Mouse (Mus musculus): ENCODE data around the gene Fmod.

Fmod gene

DNA sequence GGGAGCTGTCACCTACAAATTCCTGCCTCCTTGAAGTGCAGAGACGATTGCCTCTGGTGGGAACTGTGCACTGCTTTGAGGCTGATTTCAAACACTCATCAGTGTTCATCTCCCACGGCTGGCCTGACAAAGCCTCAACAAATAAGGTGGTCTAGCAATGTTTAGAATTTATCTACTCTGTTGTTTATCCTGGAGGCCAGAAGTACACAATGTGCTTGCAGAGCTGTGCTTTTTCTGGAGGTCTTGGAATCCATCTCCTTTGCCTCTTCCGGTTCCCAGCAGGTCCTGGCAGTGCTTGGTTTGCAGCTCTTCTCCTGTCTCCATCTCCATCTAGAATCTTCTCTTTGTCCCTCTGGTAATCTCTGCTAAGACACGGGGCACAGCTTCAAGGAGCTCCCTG, 19.2 kb downstream of the Fmod start:
- DNase-seq (ENCODE audit: low spot score): no peak

DNA sequence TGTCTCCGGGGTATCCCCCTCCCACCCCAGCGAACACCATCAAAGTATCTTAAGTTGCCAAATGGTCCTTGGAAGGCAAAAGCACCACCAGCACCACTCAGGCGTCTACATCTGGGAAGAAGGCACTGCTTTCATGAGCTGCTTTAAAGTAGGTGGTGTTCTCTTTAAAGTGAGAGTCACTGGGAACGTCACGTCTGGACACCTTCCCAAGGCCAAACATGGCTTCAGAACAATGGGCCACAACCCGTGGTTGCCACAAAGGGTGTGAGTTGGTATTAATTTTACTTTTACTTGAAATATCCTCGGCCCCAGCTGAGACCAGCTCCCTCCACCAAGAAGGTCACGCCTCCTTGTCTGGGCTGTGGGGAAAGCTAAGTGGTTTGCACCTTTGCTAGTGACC, 20.7 kb downstream of the Fmod start:
- no peak for DNase-seq (ENCODE audit: low spot score)

DNA sequence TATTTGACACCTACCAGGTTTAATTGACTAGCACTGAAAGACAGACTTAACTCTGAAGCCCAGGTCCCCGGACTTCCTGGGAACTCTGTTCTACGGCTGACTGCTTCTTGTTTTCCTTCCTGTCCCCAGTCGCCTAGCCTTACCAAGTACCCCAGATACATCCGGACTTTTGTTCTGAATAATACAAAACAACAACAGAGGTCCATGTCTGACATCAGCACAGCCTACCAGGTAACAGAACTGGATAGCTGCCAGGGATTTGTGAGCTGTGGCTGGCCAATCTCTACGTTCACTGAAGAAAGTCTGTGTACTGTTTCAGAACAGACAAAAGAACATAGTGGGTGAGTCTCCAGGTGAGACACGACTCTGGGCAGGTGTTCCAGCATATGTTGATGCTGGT, 21.8 kb downstream of the Fmod start:
- no peak for DNase-seq (ENCODE audit: low spot score)

DNA sequence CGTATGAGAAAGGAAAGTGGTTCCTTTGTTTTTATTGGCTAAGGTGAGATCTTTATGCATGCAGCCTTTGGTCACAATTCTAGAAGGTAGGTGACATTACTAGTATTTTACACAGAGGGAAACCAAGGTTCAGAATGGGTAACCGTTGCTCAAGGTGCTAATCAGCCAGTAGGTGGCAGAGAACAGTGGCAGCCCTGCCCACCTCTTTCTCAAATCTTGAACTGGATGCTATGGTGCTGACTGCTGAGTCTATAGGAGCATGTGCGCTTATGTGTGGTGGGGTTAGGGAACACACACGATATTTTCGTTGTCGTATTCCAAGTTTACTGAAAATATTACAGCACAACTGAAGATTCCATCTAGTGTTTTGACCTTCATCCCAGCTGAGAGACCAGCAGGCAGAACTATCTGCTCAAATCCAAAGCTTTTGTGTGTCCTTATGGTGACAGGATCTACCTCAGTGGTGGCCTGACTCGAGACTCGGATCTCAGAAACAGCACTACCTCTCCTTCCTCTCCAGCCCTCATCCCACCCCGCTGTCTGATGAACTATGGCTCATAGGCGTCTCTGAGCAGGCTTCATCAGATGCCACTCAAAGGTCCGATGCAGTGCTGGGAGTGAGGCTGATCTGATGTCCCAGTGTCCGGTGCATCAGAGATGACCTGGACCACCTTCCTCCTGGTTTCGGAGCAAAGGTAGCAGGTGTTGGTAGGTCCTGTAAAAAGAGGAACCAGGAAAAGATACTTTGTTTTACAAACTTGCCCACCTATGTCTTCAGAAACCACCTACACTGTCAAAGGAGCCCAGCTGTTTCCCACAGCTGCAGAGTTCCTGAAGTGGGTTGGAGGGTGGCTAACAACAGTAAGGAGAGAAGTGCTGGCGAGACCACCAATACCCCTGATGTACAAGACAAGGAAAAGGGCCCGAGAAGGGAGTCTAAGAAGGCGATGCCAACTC, 23.0 kb downstream of the Fmod start:
- no peak for DNase-seq (ENCODE audit: low spot score)

DNA sequence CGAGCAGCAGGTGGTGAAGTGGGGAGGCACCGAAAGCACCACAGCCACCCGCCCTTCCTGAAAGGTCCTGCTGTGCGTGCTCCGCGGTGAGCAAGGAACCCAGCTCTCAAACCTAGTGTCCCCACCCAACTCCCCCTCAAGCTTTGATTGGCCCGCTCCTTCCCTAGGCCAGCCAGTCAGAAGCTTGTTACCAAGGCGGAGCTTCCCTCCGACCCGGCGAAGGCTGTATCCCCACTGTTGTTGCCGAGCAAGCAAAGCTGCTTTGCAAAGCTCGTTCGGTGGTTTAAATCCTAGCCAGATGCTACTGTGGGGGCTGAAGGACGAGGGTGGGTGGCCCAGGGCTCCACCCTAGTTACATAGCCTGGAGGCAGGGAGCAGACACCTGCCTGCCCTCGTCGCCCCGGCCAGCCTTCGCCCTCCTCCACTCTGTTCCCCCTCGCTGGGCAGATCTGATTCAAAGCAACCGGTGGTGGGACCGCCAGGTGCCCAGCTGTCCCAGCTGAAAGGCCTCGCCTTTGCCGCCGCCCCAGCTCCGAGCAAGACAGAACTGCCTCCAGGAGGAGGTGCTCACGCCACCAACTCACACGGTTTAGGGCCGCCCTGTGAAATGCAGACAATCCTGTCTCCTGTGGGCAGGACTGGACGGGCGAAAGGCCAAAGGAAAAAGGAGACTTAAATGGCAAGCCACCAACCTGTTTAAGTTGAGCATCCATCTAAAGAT, 24.0 kb downstream of the Fmod start:
- peak; percentile 88 for DNase-seq (ENCODE audit: low spot score)

DNA sequence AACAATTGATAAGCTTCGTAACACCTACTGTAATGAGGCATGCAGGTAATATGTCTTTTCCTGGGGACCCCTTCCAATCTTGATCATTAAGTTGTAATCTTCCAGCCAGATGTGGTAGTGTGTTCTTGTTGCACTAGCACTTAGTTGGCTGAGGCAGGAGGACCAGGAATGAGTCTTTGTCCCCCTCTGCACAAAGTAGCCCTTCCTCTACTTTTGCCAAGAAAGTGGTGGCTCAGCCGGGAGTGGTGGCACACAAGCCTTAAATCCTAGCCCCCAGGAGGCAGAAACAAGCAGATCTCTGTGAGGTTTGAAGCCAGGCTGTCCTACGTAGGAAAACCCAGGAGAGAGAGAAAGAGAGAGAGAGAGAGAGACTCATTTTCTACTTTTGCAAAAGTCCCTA, 24.9 kb downstream of the Fmod start:
- DNase-seq (ENCODE audit: low spot score): no peak

DNA sequence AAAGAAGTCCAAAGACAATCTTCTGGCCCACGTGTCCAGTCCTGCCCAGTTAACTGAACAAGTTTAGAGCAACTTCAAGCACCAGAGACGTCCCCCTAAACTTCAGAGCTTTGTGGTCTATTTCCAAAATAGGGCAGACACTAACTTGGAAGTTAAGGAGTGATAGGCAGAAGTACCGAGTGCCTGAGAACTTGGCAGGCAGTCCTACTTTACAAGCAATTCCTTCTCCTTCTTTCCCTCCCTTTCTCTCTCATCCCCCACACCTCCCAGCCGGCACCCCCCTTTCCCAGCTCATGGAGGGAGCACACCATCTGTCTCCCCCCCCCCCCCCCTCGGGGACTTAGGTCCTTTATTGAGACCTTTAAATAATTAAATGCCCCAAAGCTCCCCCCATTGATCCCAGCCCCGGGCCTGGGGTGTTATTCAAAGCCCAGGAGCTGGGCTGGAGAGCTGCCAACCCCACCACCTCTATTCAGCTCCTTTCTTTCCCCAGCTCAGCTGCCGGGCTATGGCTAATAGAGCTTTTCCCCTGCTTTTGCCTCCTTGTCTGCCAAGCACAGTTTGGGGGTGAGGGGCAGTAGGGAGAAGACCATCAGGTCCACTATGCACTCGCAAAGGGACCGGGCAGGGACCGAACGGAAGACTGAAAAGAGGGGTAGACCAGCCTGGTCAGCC, 25.5 kb downstream of the Fmod start:
- peak; percentile 75 for DNase-seq (ENCODE audit: low spot score)

DNA sequence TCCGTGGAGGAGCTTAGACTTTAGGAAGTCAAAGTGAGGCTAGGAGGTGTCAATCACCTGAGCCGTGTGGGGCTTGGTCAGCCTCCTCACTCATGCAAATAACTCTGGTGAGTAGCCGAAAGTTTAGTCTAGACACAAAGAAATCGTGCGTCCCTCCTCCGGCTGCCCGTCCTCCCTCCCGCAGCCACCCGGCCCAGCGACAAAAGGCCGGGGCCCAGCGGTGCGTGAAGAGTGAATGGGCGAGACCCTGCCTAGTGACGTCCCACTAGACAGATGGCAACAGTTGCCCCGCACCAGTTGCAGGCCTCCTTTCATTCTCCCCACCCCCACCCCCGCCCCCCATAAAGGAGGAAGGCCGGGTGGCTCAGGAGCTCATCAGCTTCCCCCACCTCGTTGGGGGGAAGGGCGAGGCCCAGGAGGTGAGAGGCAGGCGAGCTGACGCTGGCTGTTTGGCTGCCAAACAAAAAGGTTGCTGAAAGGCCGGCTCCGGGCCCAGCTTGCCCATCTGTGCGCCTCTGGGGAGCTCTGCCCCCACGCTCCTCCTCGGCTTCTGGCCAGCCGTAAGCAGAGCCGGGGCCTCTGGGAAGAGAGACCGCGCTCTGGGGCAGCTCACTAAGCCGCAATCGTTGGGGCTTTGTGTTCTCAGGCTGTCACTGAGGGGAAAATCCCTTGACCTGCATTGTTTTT, 26.2 kb downstream of the Fmod start:
- peak; percentile 91 for DNase-seq (ENCODE audit: low spot score)

DNA sequence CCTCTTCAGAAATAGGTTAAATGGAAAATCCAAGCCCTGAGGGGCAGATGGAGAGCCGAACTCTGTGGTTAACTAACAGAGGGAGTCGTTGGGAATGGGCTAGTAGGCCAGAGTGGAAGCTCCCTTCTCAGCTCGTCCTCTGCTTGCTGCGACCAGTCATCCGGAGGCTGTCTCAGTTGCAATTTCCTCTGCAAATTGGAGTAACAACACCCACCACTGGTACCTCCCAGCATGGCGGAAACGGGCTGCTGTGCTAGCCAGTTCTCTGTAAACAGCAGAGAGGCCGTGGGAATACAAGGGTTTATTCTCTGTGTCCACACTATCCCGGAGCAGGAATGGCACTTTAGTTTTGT, 26.7 kb downstream of the Fmod start:
- no peak for DNase-seq (ENCODE audit: low spot score)

DNA sequence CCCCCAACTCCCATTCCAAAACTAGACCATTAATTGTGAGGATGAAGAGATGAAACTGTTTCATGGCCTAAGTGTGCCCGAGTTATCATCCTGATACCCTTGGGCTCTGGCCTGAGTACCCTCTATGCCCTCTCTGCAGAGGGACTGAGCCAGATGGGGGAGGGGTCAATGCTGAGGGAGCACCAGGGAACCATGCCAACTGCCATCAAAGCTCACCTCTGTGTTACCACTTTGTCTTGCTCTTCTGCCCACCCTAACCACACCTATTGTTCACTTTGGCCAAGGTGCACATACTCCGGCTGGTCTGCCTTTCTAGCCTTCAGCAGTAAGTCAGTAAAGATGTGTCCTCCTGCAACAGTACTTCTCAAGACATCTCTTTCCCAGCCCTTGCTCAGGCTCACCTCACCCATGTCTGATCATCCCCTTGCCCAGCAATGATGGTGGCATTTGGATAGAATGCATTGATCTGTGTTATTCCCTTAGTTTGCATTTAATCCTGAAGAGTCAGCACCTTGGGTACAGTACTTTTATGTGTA, 27.3 kb downstream of the Fmod start:
- DNase-seq (ENCODE audit: low spot score): no peak

DNA sequence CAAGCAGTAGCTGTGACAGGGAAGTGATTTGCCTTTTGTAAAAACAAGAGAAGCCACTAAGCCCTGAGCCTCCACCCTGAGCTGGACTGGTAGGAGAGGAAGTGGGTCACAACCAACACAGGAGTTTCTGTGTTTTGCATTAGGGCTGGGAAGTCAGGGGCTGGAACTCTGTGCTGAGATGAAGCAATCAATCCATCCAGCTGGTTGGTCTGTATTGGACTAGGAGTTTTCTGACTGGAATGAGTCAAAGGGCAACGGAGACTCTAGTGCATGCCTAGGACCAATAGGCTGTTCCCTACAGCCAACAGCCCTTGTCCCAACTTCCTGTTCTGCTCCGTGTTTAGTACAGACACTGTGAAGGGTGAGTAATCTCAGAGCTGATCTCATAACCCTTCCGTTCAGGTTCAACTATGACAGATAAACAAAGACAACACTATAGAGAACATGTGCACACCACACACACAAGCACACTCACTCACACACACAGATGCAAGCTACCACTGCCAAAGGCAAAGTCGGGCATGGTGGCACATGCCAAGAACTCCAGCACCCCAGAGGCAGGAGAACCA, 28.3 kb downstream of the Fmod start:
- DNase-seq (ENCODE audit: low spot score): no peak

DNA sequence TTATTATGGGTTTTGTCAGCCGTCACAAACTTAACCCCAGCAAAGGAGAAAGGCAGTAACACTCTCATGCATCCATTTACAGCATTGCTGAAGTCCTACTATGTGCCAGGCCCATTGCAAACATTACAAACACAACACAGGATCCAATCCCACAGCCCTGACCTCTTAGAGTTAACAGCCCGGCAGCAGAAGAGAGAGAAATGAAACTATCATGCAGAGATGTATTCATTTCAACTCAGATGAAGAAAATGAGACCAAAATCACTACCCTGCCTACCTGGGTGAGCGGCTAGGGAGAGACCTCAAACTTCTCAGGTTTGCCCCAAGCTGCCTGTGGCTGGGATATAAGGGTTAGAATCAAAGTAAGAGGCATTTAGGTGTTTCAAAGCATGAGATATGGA, 29.5 kb downstream of the Fmod start:
- no peak for DNase-seq (ENCODE audit: low spot score)

DNA sequence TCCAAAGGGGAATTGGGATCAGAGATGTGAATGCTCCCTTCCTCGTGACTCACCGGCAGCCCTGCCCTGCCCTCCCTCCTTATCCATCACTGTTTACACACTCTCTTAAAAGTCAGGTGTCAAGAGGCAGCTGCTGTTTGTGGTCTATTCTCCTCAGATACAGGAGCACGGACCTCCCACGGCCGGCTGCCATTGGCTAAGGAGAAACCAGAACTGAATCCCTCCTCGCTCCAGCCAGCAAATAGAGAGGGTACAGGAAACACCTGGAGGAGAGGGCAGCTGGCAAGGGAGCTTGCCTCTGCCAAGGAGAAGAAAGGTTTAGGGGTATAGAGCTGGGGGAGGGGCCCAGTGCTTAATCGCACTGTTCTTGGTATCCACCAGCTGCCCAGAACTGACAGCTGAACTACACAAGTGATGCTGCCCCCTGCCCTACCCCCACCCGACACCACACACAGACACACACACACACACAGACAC, 30.1 kb downstream of the Fmod start:
- no peak for DNase-seq (ENCODE audit: low spot score)

DNA sequence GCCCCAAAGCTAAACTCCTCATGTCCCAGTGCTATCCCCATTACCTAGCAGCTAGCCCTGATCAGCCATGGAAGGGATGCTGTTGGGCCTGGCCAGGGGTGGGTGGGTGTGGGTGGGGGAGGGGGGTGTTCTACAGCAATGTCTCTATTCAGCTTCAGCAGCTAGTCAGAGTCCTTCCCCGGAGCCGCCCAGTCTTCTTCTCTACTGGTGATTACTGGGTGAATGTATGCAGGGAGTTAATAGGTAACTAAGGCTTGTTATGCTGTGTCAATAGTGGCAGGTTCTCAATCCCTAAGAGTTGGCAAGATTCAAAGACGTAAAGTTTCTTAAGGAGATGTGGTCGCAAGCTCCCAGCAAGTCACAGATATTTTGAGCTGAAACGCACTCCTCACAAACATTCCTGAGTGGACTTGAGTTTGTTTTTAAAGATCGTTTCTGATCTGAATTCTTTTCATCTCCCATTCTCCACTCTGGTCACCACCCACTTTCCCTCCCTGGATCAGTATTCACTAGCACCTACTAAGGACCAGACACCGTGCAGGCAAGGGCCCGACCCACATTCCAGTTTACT, 33.1 kb downstream of the Fmod start:
- DNase-seq (ENCODE audit: low spot score): no peak

DNA sequence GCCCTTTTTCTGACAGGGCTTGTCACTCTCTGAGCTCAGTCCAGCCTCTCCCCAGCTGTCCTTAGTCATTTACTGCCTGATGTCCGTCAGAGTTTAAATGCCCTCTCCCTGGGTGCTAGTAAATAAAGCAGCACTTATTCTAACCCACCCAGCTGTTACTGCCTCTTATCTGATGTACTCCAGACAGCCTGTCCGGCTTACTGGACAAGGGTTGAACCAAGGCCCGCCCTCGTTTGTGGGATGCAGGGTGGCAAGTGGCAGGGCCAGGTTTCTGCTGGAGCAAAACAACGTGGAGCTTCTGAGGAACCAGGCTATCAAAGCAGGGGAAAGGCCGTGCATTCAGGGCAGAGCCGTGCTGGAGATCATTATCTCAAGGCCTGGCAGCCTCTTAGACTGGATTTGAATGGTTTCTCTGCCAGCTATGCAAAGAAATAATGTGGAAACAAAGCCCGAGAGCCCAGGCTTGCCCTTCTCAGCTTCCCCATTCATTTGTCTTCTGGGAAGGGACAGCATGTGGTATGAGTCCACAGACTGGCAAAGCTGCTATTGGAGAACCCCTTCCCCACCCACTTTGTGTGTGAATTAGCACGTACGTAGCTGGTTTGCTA, 34.5 kb downstream of the Fmod start:
- DNase-seq (ENCODE audit: low spot score): peak; percentile 61

DNA sequence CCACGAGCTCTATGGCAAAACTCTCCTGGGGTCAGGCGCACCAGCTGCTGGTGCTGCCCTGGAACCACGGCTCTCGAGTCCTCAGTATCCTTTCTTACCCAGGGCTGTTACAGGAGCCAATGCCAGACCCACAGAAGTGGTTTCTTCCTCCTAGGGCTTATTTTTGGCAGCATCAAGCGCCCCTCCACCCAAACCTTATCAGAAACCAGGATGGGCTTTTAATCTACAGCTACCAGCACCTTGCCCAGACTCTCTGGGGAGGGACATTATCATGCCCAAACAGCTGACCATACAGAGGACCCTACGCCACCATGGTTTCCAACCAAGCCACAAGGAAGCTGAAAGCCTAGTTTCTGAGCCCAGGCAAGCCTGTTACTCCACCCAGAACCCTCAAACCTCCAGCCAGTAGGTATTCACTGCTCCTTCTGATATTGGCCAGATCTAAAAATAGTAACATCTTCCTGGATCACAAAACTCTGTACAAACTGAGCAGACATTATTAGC, 36.1 kb downstream of the Fmod start:
- DNase-seq (ENCODE audit: low spot score): no peak

DNA sequence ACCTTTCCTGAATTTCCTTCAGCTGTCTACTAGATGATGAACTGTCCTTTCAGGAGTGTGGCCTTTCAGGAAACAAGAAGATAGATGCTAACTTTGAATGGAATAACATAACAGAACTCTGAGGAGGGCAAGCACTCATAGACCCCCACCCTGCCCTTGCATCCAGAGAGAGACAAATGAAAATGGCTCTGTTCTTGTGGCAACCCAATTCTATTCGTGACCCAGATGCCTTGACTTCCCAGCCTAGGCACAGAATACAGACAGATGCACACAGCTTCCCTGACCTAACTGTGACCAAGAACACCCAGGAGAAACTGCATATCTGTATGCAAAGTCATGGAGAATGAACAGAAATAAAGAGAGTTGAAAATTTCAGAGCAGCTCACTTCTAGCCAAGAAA, 36.6 kb downstream of the Fmod start:
- DNase-seq (ENCODE audit: low spot score): no peak

DNA sequence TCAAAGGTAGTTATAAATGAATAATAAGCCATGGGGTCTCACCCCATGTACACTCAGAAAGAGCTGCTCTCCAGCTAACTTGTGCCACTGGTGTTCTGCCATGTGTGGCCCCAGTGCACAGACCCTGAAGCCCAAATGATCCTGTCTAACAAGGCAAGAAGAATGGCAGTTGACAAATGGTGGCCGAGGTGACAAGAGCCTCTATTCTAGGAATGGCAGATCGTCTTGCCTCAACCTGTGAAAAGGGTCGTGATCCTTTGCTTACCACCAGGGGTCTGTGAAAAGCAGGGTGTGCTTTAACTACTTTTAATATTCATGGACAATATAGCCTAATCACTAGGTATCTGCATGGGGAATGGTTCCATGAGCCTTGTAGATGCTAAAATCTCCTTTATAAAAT, 37.1 kb downstream of the Fmod start:
- no peak for DNase-seq (ENCODE audit: low spot score)

DNA sequence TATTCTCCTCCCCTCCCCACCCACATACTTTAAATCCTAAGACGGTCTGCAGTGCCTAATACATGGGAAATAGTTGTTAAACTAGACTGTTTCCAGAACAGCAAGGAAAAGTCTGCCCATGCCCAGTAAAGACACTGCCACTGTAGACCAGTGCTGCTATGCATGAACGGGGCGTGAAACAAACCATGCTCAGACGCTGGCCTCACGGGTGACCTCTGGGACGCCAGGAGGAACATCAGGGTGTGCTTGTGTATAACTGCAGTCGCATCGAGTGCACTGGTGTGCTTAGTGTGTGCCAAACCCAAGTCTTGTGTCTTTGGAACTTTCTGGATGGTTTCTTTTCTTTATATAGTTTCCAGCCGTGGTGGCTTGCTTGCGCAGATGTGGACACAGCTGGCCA, 37.6 kb downstream of the Fmod start:
- no peak for DNase-seq (ENCODE audit: low spot score)

DNA sequence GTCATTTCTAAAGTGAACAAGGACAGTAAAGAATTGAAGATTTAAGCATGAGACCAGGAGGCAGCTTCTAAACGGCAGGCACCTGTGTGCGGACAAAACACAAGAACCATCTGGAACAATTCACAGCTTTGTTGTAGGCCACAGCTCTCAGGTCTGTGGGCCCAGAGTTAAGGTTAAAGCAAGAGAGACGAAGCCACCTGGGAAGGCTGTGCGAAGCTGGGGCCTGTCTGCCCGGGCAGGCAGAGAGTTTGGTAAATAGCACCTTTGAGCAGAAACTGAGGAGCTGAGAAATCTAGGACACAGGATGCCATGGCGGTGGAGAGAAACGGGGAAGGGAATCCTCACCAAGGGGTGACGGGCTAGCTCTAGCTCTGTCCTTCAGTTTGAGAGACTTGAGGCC, 38.5 kb downstream of the Fmod start:
- no peak for DNase-seq (ENCODE audit: low spot score)

DNA sequence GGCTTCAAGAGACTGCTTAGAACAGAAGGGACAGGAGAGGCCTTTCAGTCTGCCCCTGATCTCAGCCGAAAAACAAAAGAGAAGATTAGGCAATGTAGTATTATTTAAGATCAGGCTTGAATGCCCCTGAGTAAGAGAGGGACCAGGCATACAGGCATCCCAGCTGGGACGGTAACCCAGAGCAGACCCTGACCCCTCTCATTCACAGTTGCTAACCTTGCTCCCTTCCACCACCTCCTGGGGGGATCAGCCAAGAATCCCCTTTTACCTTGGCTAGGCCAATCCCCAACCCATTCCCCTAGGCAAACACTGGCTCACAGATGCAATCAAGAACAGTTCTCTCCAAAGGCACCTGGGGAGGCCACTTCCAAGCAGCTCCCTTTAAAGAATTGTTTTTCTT, 39.7 kb downstream of the Fmod start:
- DNase-seq (ENCODE audit: low spot score): no peak
